Mouse (Mus musculus) heart, adult 2 months (tissue): ENCODE data around the gene Col4a1. TPM values are rescaled to one million over a fixed set of nuclear protein-coding genes. Genes with fewer than 3 reads are reported as not detected.

ENCODE experiments used
- DNase-seq, 2 experiments: peaks; one replicate each; pipeline ENCODE4 v3.0.0; 2021
- H3K27ac ChIP-seq: fragments of 200-600 bp; 2 replicates; pipeline ENCODE4 v1.8.1; 2022
- H3K27me3 ChIP-seq: fragments of 200-500 bp; 2 replicates; pipeline ENCODE4 v1.6.1; 2012; ENCODE audit warnings: mild to moderate bottlenecking, low read length, inconsistent platforms, mixed read lengths; ENCODE audit not compliant: control insufficient read depth, insufficient read depth
- H3K36me3 ChIP-seq: fragments of 200-500 bp; 2 replicates; pipeline ENCODE4 v1.6.1; 2012; ENCODE audit warnings: low read length, inconsistent platforms; ENCODE audit not compliant: control insufficient read depth, insufficient read depth
- H3K4me1 ChIP-seq: fragments of 200-500 bp; 2 replicates; pipeline ENCODE4 v1.6.1; 2011; ENCODE audit warnings: low read length; ENCODE audit not compliant: control insufficient read depth, insufficient read depth
- H3K4me3 ChIP-seq: fragments of 200-600 bp; 2 replicates; pipeline ENCODE4 v1.8.1; 2022
- H3K79me2 ChIP-seq: fragments of 200-500 bp; replicated peaks from 2 replicates; pipeline ENCODE4 v1.6.1; 2012; ENCODE audit warnings: mild to moderate bottlenecking, inconsistent platforms, low read length, moderate library complexity, mixed read lengths; ENCODE audit not compliant: control insufficient read depth, insufficient read depth
- H3K9ac ChIP-seq: fragments of 200-500 bp; 2 replicates; pipeline ENCODE4 v1.6.1; 2012; ENCODE audit warnings: low read depth, mild to moderate bottlenecking, control low read depth, inconsistent platforms, low read length, mixed read lengths
- CTCF ChIP-seq: fragments of 200-600 bp; IDR thresholded peaks from 2 replicates; pipeline ENCODE4 v1.8.1; 2022; ENCODE audit warnings: antibody characterized with exemption, mild to moderate bottlenecking, moderate library complexity
- EP300 ChIP-seq: fragments of 200-500 bp; IDR thresholded peaks from 2 replicates; pipeline ENCODE4 v1.6.1; 2011; ENCODE audit warnings: low read depth, low read length, control low read depth; ENCODE audit not compliant: insufficient read depth
- POLR2A ChIP-seq: fragments of 200-500 bp; IDR thresholded peaks from 2 replicates; pipeline ENCODE4 v1.6.1; 2011; ENCODE audit warnings: mild to moderate bottlenecking, low read depth, low read length, control low read depth; ENCODE audit not compliant: insufficient read depth
- WGBS: fragments of 180-500 bp; shearing (Covaris S2); methylation state at CpG from one replicate; pipeline ENCODE4 v1.1.7; 2018; 5-methylcytosine and 5-hydroxymethylcytosine counted together
- intact Hi-C: fragments of 180-260 bp; cut with DNase I; formaldehyde crosslinking; loops from one replicate; pipeline ENCODE4 v1.15.1; 2025
- polyA plus RNA-seq: library from polyadenylated mRNA; depleted of rRNA; stranded (reverse); fragments of >200 nt; gene quantifications from 2 replicates; pipeline ENCODE4 v1.2.3, GENCODE M21; 2012
- total RNA-seq, 2 experiments: library from RNA; stranded (reverse); gene quantifications; 2 replicates each; pipeline ENCODE4 v1.2.3; 2021

Col4a1 gene
- total and polyA plus RNA-seq, 3 experiments, result 221 to 311 (median 258) TPM

DNA sequence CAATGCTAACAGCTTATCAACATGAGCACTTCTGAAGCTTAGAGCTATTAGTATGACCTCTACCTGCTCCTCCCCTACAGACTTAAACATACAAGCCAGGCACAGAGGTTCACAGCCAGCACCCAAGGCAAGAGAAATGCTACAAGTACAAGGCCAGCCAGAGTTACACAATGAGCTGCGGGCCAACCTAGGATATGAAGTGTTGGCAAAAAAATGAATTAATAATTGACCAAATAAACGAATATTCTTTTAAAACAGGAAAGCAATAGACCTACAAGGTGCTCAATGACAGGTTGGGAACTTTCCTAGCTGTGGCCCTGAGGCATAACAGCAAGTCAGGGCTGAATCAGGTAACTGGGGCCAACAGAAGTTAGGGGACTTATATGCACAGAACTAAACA, 58.1 kb downstream of the Col4a1 start:
- intact Hi-C loops, result no loop called here
- H3K4me1 ChIP-seq, result peaks cover 49% of the 10 kb centered on the region
- H3K27ac ChIP-seq, result no peak overlapping the region; the same call in 1 of the 2 replicates
- 44% methylated on average over 2 of the region's 2 CpGs for WGBS
- H3K9ac ChIP-seq, result no peak overlapping the region
- peaks cover 18% of the 10 kb centered on the region for H3K36me3 ChIP-seq
- no peak for DNase-seq
- peaks cover 5% of the 10 kb centered on the region for H3K79me2 ChIP-seq
- no peaks in the 10 kb centered on the region for H3K27me3 ChIP-seq
- no peak for TF ChIP-seq POLR2A
- no peak for TF ChIP-seq CTCF
- TF ChIP-seq EP300, result no peak
- H3K4me3 ChIP-seq, result no peak overlapping the region

DNA sequence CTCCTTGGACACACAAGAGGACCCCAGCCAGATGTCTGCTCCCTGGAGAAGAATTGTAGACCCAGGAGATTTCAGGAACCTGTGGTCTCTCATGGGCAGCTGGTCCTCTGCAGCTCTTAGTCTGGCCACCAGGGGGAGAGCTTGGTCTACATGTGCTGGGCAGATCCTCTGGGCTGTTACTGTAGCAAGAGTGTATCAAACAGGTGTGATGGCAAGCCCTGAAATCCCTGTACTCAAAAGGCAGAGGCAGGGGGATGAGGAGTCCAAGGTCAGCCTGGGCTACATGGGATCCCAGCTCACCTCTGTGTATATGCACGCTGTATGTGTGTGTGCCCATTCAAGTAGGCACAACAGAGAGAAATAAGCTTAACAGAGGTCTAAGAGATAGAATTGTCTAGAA, 59.1 kb downstream of the Col4a1 start:
- no peak; the same call in 1 of the 2 replicates for TF ChIP-seq CTCF
- TF ChIP-seq EP300, result peak; percentile 89; the same call in 1 of the 2 replicates
- peaks cover 50% of the 10 kb centered on the region for H3K4me1 ChIP-seq
- H3K79me2 ChIP-seq, result peaks cover 5% of the 10 kb centered on the region
- H3K36me3 ChIP-seq, result peaks cover 21% of the 10 kb centered on the region
- peak overlapping the region; percentile 63 for H3K27ac ChIP-seq
- intact Hi-C loops, result loop anchor here (1.0 to 2.0 kb wide), 3 partner anchors 55 to 168 kb away; no protein-coding TSS in a partner anchor
- H3K4me3 ChIP-seq, result no peak overlapping the region
- peak; percentile 79 to 89 for DNase-seq
- 74% methylated on average over 1 of the region's 1 CpGs for WGBS
- H3K27me3 ChIP-seq, result no peaks in the 10 kb centered on the region
- no peak overlapping the region for H3K9ac ChIP-seq

DNA sequence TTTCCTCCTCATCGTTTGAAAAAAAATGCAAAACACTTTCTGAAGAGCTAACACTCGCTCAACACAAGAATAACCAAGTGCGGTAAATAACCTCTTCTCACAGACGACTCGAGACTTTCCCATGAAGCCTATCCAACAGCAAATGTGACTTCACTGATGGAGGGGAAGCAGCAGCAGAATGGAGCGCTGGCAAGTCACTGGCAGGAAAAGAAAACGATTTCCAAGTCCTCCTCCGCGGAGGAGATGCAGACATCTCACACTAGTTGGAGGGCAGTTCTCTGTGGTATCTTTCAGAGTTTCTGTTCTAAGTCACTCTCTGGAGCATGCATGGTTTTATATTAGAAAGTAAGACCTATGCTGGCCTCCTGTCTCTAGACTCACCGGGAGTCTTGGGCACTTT, 59.6 kb downstream of the Col4a1 start:
- Histone ChIP-seq H3K4me1 (peaks cover 46% of the 10 kb centered on the region), H3K27me3 (no peaks in the 10 kb centered on the region), H3K27ac (peak overlapping the region; percentile 63), H3K9ac (no peak overlapping the region), H3K79me2 (peaks cover 5% of the 10 kb centered on the region), H3K4me3 (no peak overlapping the region), H3K36me3 (peaks cover 18% of the 10 kb centered on the region)
- intact Hi-C loops, result loop anchor here (1.0 to 2.0 kb wide), 3 partner anchors 56 to 168 kb away; no protein-coding TSS in a partner anchor
- 44% methylated on average over 10 of the region's 10 CpGs for whole genome bisulfite sequencing
- TF ChIP-seq POLR2A, result no peak
- no peak for TF ChIP-seq EP300
- TF ChIP-seq CTCF, result no peak
- no peak for DNase-seq

DNA sequence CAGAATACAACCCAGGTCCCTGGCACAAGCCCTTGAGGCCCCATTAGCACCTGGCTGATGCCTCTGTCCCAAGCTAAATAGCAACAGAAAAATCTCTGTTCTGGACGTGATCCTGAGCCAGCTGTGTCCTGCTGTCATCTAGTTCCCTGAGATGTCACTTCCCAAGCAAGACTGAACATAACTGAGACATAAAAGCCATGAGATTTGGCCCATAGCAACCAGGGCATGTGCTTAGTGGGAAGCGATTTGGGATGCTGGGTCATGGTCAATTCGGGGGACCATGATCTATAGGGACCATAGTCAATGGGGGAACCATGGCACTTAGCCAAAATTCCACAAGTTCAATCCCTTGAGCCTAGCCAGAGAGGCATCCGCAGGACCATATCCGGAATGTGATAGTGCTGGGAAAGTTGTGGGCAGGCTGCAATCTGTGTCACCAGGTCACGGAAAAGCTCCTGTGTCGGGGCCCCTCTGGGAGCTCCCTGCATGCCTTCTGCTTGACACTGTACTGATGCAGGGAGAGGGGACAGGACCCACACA, 60.3 kb downstream of the Col4a1 start:
- peak in 1 of 2 experiments; percentile 55 for DNase-seq
- TF ChIP-seq POLR2A (no peak), CTCF (no peak), EP300 (no peak)
- no peak overlapping the region for H3K4me3 ChIP-seq

DNA sequence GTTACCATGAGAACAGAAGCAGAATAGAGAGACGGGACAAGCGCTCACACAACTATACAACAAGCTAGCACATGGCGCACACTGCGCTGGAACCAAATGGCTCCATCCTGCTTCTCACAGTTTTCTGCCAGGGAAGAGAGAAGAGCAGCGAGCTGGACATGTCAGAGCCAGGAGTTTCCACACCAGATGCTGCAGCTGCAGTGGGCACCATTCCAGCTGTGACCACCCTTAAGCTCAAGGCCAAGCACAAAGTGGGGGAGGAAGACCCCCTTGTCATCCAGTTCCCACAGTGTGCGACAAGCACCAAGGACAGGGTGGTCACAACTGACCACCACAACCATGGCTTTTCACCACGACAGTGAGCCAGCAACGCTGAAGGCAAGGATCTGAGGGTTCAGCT, 62.5 kb downstream of the Col4a1 start:
- H3K4me1 ChIP-seq, result peaks cover 35% of the 10 kb centered on the region
- H3K9ac ChIP-seq, result no peak overlapping the region
- no peaks in the 10 kb centered on the region for H3K27me3 ChIP-seq

More for the DNA sequence above, 60.3 kb downstream of the Col4a1 start:
- intact Hi-C loops, result loop anchor here (2.0 kb wide), 1 partner anchor 56 kb away; no protein-coding TSS in a partner anchor
- Histone ChIP-seq H3K79me2 (peaks cover 8% of the 10 kb centered on the region), H3K9ac (no peak overlapping the region), H3K27ac (peak overlapping the region; percentile 63), H3K27me3 (no peaks in the 10 kb centered on the region), H3K4me1 (peaks cover 41% of the 10 kb centered on the region), H3K36me3 (peaks cover 18% of the 10 kb centered on the region)
- 19% methylated on average over 7 of the region's 7 CpGs for WGBS

DNA sequence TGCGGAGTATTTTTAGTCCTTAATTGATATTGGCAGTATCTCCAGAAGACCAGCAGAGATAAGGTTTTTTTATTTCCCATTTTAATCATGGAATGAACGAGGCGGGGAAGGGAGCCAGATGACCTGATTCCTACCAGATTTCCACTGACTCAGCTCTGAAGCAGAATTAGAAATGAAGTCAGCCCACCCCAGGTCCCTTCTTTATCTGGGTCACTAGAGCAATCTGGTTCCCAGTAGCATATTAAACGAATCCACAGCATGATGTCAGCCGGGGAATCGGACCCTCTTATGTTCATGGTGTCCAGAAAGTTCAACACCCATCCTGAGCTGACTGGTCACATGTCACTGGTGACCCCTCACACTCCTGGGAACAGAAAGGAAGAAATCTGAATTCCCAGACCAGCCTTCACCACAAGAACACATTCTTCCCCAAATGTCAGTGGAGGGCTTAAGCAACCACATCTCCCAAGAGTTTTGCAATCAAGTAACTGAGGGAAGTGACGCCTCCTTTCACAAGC, 63.0 kb downstream of the Col4a1 start:
- Histone ChIP-seq H3K4me3 (no peak overlapping the region), H3K27me3 (no peaks in the 10 kb centered on the region), H3K79me2 (peaks cover 6% of the 10 kb centered on the region), H3K4me1 (peaks cover 31% of the 10 kb centered on the region), H3K9ac (no peak overlapping the region), H3K36me3 (peaks cover 9% of the 10 kb centered on the region), H3K27ac (peak overlapping the region; percentile 71)
- TF ChIP-seq CTCF, result no peak
- TF ChIP-seq POLR2A, result no peak
- TF ChIP-seq EP300, result peak; percentile 38; the same call in 1 of the 2 replicates
- peak; percentile 54 to 80 for DNase-seq
- intact Hi-C loops, result no loop called here
- 5% methylated on average over 7 of the region's 7 CpGs for WGBS

More for the DNA sequence above, 62.5 kb downstream of the Col4a1 start:
- H3K4me3 ChIP-seq, result no peak overlapping the region
- intact Hi-C loops, result no loop called here
- H3K27ac ChIP-seq, result peak overlapping the region; percentile 71
- H3K36me3 ChIP-seq, result peaks cover 11% of the 10 kb centered on the region
- TF ChIP-seq EP300 (no peak), CTCF (no peak), POLR2A (no peak)
- H3K79me2 ChIP-seq, result peaks cover 6% of the 10 kb centered on the region
- DNase-seq, result peak; percentile 51 to 58
- 51% methylated on average over 8 of the region's 8 CpGs for WGBS
